Mouse (Mus musculus) bone marrow, adult 2 months (tissue): ENCODE measurements around the gene Abi3.

Source experiments
- CTCF ChIP-seq: fragments of 200-500 bp; IDR thresholded peaks from 2 replicates; pipeline ENCODE4 v1.5.1; 2011; ENCODE audit warnings: low read length, control low read depth; ENCODE audit not compliant: control insufficient read depth, insufficient read depth
- POLR2A ChIP-seq: fragments of 200-500 bp; IDR thresholded peaks from 2 replicates; pipeline ENCODE4 v1.6.1; 2011; ENCODE audit warnings: low read depth, mild to moderate bottlenecking, control low read depth, low read length, borderline replicate concordance; ENCODE audit not compliant: control insufficient read depth

DNA sequence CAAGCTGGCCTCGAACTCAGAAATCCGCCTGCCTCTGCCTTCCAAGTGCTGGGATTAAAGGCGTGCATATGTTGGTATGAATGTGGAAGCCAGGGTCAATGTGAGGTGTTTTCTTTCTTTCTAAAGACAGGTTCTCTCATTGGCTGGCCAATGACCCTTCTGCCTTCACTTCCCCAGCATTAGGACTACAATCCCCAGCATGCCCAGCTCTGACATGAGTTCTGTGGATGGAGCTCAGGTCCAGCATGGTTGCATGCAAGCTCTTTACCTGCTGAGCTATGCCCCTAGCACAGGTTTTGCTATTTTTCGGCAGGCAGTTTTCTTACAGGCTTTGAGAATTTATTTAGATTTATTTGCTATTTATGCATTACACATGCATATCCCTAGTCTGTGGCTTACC is 15.0 kb upstream of the Abi3 start:
- TF ChIP-seq POLR2A, result no peak
- no peak for TF ChIP-seq CTCF
